Mouse (Mus musculus): Measurements from ENCODE around the gene Cdc123. TPM values are rescaled to one million over a fixed set of nuclear protein-coding genes. Genes with fewer than 3 reads are reported as not detected.

Cdc123 gene
- polyA plus RNA-seq, 1 experiment from 2014 or later, result 140 TPM

DNA sequence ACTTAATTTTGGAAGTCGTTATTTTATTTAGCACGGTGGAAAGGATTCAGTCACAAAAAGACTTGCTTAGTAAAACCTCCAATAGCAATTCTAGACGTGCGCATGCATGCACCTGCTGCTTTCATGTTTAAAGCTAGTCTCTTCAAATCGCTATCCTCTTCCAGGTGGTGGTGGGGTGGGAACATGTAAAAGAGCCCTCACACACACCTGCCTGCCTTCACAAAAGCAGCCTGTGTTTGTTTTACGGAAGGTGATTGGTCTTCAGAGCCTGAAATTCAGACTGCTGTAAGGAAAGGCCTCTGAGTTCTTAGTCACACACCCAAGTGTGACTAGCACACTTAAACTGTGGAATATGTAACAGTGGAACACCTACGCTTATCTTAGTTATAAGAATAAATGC, 39.7 kb downstream of the Cdc123 start:
- no peaks in the 10 kb centered on the region for H3K27me3 ChIP-seq
- in situ Hi-C loops (cut with MboI; ENCODE audit: low pct_unique_long_range_greater_than_20kb), result loop anchor here (5.0 to 25.0 kb wide), 3 partner anchors 353 to 893 kb away; partner anchors contain the start of gene Phyh
- CTCF ChIA-PET, result interaction anchor here (0.8 to 1.8 kb wide), 8 partner anchors 8 to 725 kb away, joined by 3 to 6 read pairs (median 3); no protein-coding TSS in a partner anchor
- no peak for TF ChIP-seq CTCF (IDR thresholded peaks at IDR 0.05)
- no peak for DNase-seq (ENCODE audit: low read depth, low spot score)
- POLR2A ChIA-PET, result no interaction called here
- no peak for ATAC-seq

DNA sequence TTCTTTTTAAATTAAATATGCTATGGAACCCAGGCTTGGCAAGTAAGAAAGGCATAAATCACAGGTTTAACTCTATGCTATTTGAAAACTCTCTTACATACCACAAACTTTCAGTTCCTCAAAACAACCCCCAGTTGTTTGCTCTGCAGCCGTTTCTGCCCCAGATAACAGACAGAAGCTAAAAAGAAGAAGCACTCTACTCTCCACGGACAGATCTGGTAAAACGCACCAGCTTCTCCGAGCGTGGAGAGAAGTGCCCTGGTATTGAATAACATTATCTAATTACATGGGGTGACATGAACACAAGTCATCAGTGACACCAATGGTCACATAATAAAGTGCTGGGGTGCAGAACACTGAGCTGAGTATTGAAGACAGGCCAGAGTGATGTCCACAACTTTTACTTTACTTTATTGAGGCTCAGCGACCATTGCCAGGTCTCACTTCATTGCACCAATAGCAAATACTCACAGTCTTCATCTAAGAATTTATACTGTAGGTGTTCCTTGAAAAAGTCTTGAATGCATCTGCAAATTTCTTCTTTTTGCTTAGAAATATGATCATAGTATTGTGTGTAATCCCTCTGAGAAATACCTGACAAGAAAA, 40.4 kb downstream of the Cdc123 start:
- POLR2A ChIA-PET, result no interaction called here
- DNase-seq (ENCODE audit: low read depth, low spot score) (no peak), ATAC-seq (no peak)
- no peak for TF ChIP-seq CTCF (IDR thresholded peaks at IDR 0.05)
- CTCF ChIA-PET, result interaction anchor here (0.8 to 1.8 kb wide), 5 partner anchors 9 to 724 kb away, joined by 3 to 6 read pairs (median 3); no protein-coding TSS in a partner anchor
- no peaks in the 10 kb centered on the region for H3K27me3 ChIP-seq
- in situ Hi-C loops (cut with MboI; ENCODE audit: low pct_unique_long_range_greater_than_20kb), result loop anchor here (5.0 to 25.0 kb wide), 3 partner anchors 352 to 892 kb away; partner anchors contain the start of gene Phyh

GRCm38 (mm10) chr2:5801927-5802590, 42.9 kb downstream of the Cdc123 start:
- DNase-seq (ENCODE audit: low read depth, low spot score) (no peak), ATAC-seq (no peak)
- CTCF ChIA-PET, result interaction anchor here (1.1 to 1.2 kb wide), 2 partner anchors 10 to 15 kb away, joined by 3 read pairs; no protein-coding TSS in a partner anchor
- POLR2A ChIA-PET, result no interaction called here
- TF ChIP-seq CTCF (IDR thresholded peaks at IDR 0.05), result no peak
- in situ Hi-C loops (cut with MboI; ENCODE audit: low pct_unique_long_range_greater_than_20kb), result loop anchor here (10.0 to 25.0 kb wide), 2 partner anchors 707 to 890 kb away; partner anchors contain the start of gene Phyh
- no peaks in the 10 kb centered on the region for H3K27me3 ChIP-seq

- no peaks in the 10 kb centered on the region for H3K27me3 ChIP-seq
- POLR2A ChIA-PET, result no interaction called here
- no peak for TF ChIP-seq CTCF (IDR thresholded peaks at IDR 0.05)
- no peak for DNase-seq (ENCODE audit: low read depth, low spot score)
- CTCF ChIA-PET, result interaction anchor here (1.1 to 1.2 kb wide), 2 partner anchors 9 to 14 kb away, joined by 3 read pairs; no protein-coding TSS in a partner anchor
- in situ Hi-C loops (cut with MboI; ENCODE audit: low pct_unique_long_range_greater_than_20kb), result loop anchor here (10.0 to 25.0 kb wide), 2 partner anchors 706 to 889 kb away; partner anchors contain the start of gene Phyh
- no peak for ATAC-seq
Measured at GRCm38 (mm10) chr2:5801182-5801640, 43.8 kb downstream of the Cdc123 start.

DNA sequence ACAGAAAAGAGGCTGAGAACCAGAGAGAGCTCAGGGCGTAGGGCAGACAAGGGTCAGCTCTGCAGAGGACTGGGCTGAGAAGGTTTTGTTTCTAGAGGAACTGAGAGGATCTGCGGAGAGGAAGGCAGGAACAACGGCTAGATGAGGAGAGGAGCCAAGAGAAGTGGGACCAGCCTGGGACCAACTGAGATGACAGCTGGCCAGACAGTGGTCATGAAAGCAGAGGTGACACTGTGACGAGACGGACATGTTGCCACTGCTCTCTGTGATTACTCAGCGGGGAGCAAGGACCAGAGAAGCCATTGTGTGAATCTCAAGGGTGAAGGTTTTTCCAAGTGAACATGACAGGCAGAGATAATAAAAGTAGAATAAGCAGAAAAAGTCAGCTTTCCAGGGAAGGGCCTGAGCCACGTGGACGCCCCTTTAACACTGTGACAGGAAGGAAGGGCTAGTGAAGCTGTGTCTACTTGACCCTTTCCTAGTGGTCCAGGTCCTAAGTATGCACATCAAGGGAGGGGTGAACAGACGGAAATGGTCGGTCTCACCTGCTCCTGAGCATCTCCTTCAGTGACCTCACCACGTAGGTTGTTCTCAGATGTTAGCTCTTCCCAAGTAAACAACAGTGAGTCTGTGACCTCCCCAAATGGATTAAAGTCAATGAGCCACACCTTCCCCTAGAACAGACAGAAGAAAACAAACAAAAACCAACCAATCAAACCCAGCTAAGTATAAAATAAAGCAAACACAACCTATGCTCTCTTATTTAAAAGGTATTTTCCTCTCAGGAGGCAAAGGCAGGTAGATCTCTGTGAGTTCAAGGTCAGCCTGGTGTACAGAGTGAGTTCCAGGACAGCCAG, 46.9 kb downstream of the Cdc123 start:
- TF ChIP-seq CTCF (IDR thresholded peaks at IDR 0.05), result no peak
- DNase-seq (ENCODE audit: low read depth, low spot score) (no peak), ATAC-seq (no peak)
- ChIA-PET POLR2A (no interaction called here), CTCF (interaction anchor here (1.0 to 1.6 kb wide), 3 partner anchors 8 to 28 kb away, joined by 3 to 8 read pairs (median 3); no protein-coding TSS in a partner anchor)
- H3K27me3 ChIP-seq, result no peaks in the 10 kb centered on the region
- in situ Hi-C loops (cut with MboI; ENCODE audit: low pct_unique_long_range_greater_than_20kb), result no loop called here

DNA sequence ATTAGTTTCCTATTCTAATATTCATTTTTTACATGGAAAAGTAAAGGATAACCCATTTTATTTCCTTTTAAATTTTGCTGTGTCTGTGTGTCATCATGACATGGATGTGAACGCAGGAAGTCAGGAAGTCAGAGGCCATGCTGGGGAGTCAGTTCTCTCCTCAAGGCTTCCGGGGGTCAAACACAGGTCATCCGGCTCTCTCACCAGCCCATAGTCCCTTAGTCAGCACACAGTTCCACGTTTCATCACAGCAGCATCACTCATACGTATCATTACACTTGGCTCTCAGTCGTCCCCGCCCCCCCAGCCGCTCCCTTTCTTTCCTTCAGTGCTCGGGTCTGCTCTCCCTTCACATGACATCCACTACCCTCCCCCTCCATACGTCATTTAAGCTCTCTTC, 51.2 kb downstream of the Cdc123 start:
- no peak for TF ChIP-seq CTCF (IDR thresholded peaks at IDR 0.05)
- ATAC-seq, result no peak
- DNase-seq (ENCODE audit: low read depth, low spot score), result no peak
- CTCF ChIA-PET, result no interaction called here
- in situ Hi-C loops (cut with MboI; ENCODE audit: low pct_unique_long_range_greater_than_20kb), result no loop called here
- POLR2A ChIA-PET, result no interaction called here
- H3K27me3 ChIP-seq, result no peaks in the 10 kb centered on the region

DNA sequence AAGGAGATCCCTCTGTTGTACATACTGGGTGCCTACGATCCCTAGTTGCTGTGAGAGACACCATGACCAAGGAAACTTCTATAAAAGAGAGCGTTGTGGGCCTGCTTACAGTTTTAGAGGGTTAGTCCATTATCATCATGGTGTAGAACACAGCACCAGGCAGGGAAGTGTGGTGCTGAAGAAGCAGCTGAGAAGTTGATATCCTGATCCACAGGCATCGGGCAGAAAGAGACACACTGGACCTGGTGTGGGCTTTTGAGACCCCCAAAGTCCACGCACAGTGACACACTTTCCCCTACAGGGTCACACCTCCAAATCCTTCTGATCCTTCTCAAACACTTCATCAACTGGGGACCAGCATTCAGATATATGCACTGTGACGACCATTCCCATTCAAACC, 52.9 kb downstream of the Cdc123 start:
- ChIA-PET POLR2A (no interaction called here), CTCF (interaction anchor here (0.9 to 1.5 kb wide), 2 partner anchors 10 to 719 kb away, joined by 3 read pairs; no protein-coding TSS in a partner anchor)
- no peak for DNase-seq (ENCODE audit: low read depth, low spot score)
- no peak for TF ChIP-seq CTCF (IDR thresholded peaks at IDR 0.05)
- H3K27me3 ChIP-seq, result no peaks in the 10 kb centered on the region
- in situ Hi-C loops (cut with MboI; ENCODE audit: low pct_unique_long_range_greater_than_20kb), result no loop called here
- no peak for ATAC-seq

DNA sequence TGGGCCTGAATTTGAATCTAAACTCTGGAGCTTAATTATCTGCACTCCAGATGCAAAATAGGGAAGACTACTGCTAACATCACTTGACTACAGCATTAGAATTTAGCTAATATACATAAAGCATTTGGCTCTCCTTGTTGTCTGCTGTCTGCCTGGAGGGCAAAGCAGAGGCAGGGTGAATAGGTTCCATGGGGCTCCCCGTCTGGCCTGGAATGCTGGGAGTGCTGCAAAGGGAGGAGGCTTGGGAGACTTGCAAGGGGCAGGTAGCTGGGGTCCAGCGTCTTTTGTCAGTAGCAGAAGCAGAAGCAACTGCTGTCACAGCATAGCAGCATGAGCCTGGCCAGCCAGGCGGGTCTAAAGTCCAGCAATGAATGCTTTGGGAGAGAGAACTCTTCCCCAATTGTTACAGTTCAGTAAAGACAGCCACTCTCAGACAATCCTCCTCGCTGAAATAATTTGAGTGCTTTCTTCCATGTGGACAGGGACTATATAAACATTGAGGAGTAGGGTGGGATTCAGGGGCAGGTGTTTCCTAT, 55.3 kb downstream of the Cdc123 start:
- ATAC-seq, result no peak
- ChIA-PET CTCF (no interaction called here), POLR2A (no interaction called here)
- H3K27me3 ChIP-seq, result no peaks in the 10 kb centered on the region
- DNase-seq (ENCODE audit: low read depth, low spot score), result no peak
- in situ Hi-C loops (cut with MboI; ENCODE audit: low pct_unique_long_range_greater_than_20kb), result no loop called here
- TF ChIP-seq CTCF (IDR thresholded peaks at IDR 0.05), result no peak

DNA sequence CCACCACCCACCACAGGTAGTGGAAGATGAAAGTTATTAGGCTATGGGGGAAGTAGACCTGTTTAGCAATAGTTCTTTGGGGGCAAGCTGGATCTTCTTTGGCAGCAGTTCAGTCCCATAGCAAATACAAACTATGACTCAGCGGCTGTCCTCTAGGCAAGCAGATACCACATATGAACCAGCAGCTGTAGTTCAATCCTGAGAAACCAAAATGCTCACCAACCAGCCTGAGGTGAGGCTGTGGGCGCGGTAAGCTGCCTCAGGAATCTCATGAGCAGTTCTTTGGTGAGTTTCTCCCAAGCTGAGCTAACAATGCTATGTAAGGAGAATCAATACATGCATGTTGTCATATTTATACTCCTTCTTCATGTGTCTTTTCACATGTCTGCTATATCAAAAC, 57.6 kb downstream of the Cdc123 start:
- TF ChIP-seq CTCF (IDR thresholded peaks at IDR 0.05), result no peak
- H3K27me3 ChIP-seq, result no peaks in the 10 kb centered on the region
- in situ Hi-C loops (cut with MboI; ENCODE audit: low pct_unique_long_range_greater_than_20kb), result no loop called here
- no peak for DNase-seq (ENCODE audit: low read depth, low spot score)
- ChIA-PET POLR2A (no interaction called here), CTCF (interaction anchor here (1.0 kb wide), 1 partner anchor 14 kb away, joined by 3 read pairs; no protein-coding TSS in a partner anchor)
- no peak for ATAC-seq

DNA sequence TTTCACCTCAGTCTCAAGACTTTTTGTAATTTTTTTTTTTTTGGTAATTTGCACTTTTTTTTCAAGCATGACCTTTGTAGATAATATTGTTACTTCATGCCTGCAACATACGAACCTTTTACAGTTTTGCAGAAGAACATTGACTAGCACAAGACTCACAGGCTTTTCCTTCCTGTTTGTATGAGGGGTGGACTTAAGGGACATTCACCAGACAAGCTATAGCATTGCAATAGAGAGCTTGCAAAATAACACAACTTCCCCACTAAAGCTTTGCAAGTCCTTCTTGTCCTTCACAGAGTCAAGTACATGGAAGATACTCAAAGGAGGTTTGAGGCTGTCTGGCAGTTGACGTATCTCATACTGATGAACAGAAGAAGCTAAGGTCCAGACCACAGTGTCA, 72.5 kb downstream of the Cdc123 start:
- ATAC-seq (no peak), DNase-seq (ENCODE audit: low read depth, low spot score) (no peak)
- POLR2A ChIA-PET, result interaction anchor here (0.5 kb wide), 1 partner anchor 10 kb away, joined by 5 read pairs; no protein-coding TSS in a partner anchor
- CTCF ChIA-PET, result interaction anchor here (1.1 kb wide), 1 partner anchor 39 kb away, joined by 3 read pairs; no protein-coding TSS in a partner anchor
- no peaks in the 10 kb centered on the region for H3K27me3 ChIP-seq
- no peak for TF ChIP-seq CTCF (IDR thresholded peaks at IDR 0.05)
- in situ Hi-C loops (cut with MboI; ENCODE audit: low pct_unique_long_range_greater_than_20kb), result loop anchor here (25.0 kb wide), 1 partner anchor 310 kb away; no protein-coding TSS in a partner anchor
